In the genomic region with DNA sequence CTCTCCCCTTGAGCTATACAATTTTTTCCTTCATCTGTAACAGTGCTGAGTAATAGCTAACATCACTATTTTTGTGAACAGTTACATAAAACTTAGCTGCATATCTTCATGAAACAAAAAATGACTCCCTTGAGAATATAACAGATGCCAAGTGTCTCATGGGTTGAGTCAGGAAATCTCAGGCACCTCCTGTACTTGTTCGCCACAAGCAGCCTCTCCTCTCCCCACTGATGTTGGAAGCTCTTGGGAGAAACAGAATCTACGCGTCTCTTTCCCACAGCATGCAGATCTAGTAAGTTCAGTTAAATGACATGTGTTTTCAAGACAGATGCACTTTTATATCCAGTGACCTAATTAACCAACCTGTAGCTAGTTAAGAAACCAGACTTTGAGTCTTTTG, we compare ENCODE assay signal across 14 mouse cellular contexts. TPM values are rescaled to one million over a fixed set of nuclear protein-coding genes. Genes with fewer than 3 reads are reported as not detected.
DNase-seq lines count a peak whose midpoint lies in the region.
"Had no signal": no experiment of that assay in that cellular context is flagged by ENCODE, and none has a peak within 500 bp of the region (broad histone marks: within the 10 kb centered on the region; RNA-seq: fewer than 3 reads in every experiment).

No protein-coding gene starts in this region.

- peak; percentile 29 to 63 for DNase-seq in frontal cortex, adult 2 months (ENCODE audit: extremely low spot score in 1 of 2, low spot score in 1 of 2)
- DNase-seq in frontal cortex, postnatal 14 days (ENCODE audit: low spot score in 2 of 2), result no peak
- DNase-seq in layer of hippocampus, adult 9-11 months, result peak; percentile 41
- DNase-seq in layer of hippocampus, adult 9-10 months (ENCODE audit: low spot score), result no peak
- DNase-seq in 3T3-L1 (ENCODE audit: low read depth, low spot score), result peak; percentile 50
- peak; percentile 90 for DNase-seq in brain, adult 2 months (ENCODE audit: low read depth, low spot score)
- no peak for DNase-seq in ovary, adult 18-20 months (ENCODE audit: low spot score)
- DNase-seq in kidney, adult 18-20 months, result no peak
- DNase-seq: adrenal gland, adult 8-10 months; adrenal gland, postnatal 36 days; cerebellum, adult 11 months; cerebellum, adult 8-10 months; embryo, embryonic 11 days; gastrocnemius, postnatal 36 days had no signal

RNA-seq across cellular contexts. Expression of gene Ankmy2, which starts 44.8 kb away (rescaled TPM):
- polyA plus RNA-seq in frontal cortex, adult 2 months (2012; rRNA removed), result 41.3 and 43.4 TPM in 2 replicates

RNA-seq across cellular contexts. Expression of gene Bzw2, which starts 45.8 kb away (rescaled TPM):
- polyA plus RNA-seq in frontal cortex, adult 2 months (2012; rRNA removed), result 35.6 and 42.4 TPM in 2 replicates

Comparison
In these comparisons a context has a peak if more than half of its experiments do, and no peak if none do; other contexts are left out.
1. DNase-seq: peak in frontal cortex, adult 2 months (2 of 2), layer of hippocampus, adult 9-11 months (single experiment), 3T3-L1 (single experiment) and brain, adult 2 months (single experiment); none in frontal cortex, postnatal 14 days (0 of 2), layer of hippocampus, adult 9-10 months (single experiment), ovary, adult 18-20 months (single experiment) and kidney, adult 18-20 months (single experiment).